Mouse (Mus musculus) intestine, embryonic 14.5 days (tissue): ENCODE measurements around the gene Slc35f3. TPM values are rescaled to one million over a fixed set of nuclear protein-coding genes. Genes with fewer than 3 reads are reported as not detected.
A peak's percentile ranks its signal among the peaks of the same experiment; 100 is the strongest.
"Not testable (repeated sequence)": the region's sequence is repeated elsewhere in the genome, so short reads cannot be mapped to it uniquely, and the experiment has no call there.

ENCODE experiments used
- ATAC-seq: fragments of 200-750 bp; cut with Nextera tagmentation; replicated peaks from 2 replicates; pipeline ENCODE4 v1.8.0; 2017; ENCODE audit warnings: low read depth, moderate number of reproducible peaks, moderate TSS enrichment, moderate library complexity; ENCODE audit not compliant: low FRiP score, low TSS enrichment
- DNase-seq: peaks from one replicate; pipeline ENCODE4 v3.0.0-alpha.2; 2018; ENCODE audit warnings: low spot score
- H3K27ac ChIP-seq: fragments of 300-500 bp; sonication (generic); 2 replicates; pipeline ENCODE4 v1.5.1; 2014; ENCODE audit warnings: low read depth, mild to moderate bottlenecking, control low read depth
- H3K27me3 ChIP-seq: fragments of 300-500 bp; sonication (generic); replicated peaks from 2 replicates; pipeline ENCODE4 v1.6.1; 2014; ENCODE audit warnings: low read length, control low read depth; ENCODE audit not compliant: control insufficient read depth, insufficient read depth
- H3K36me3 ChIP-seq: fragments of 300-500 bp; sonication (generic); 2 replicates; pipeline ENCODE4 v1.6.1; 2014; ENCODE audit warnings: low read length, control low read depth; ENCODE audit not compliant: control insufficient read depth, insufficient read depth
- H3K4me1 ChIP-seq: fragments of 300-500 bp; sonication (generic); replicated peaks from 2 replicates; pipeline ENCODE4 v1.6.1; 2014; ENCODE audit warnings: low read length, control low read depth, mixed read lengths; ENCODE audit not compliant: control insufficient read depth, insufficient read depth
- H3K4me2 ChIP-seq: fragments of 300-500 bp; sonication (generic); 2 replicates; pipeline ENCODE4 v1.6.1; 2014; ENCODE audit warnings: low read length
- H3K4me3 ChIP-seq: fragments of 300-500 bp; sonication (generic); 2 replicates; pipeline ENCODE4 v1.5.1; 2014; ENCODE audit warnings: low read depth, low read length, control low read depth, mixed read lengths
- H3K9ac ChIP-seq: fragments of 300-500 bp; sonication (generic); 2 replicates; pipeline ENCODE4 v1.6.1; 2014; ENCODE audit warnings: mild to moderate bottlenecking, low read length
- H3K9me3 ChIP-seq: fragments of 300-500 bp; sonication (generic); 2 replicates; pipeline ENCODE4 v1.6.1; 2016; ENCODE audit warnings: low read length, control low read depth; ENCODE audit not compliant: control insufficient read depth
- WGBS: fragments of 180-500 bp; shearing (Covaris S2); extraction: QIAGEN DNeasy Blood & Tissue Kit; methylation state at CpG from one replicate; pipeline ENCODE4 v1.1.7; 2014; 5-methylcytosine and 5-hydroxymethylcytosine counted together
- polyA plus RNA-seq: library from polyadenylated mRNA; unstranded; fragments of >200 nt; fragmentation: Nextera tagmentation; extraction: Ambion mirVana; gene quantifications from 2 replicates; pipeline ENCODE4 v1.2.1, GENCODE M21; 2014

Slc35f3 gene
- polyA plus RNA-seq, 1 experiment from 2014 or later: 0.30 TPM

DNA sequence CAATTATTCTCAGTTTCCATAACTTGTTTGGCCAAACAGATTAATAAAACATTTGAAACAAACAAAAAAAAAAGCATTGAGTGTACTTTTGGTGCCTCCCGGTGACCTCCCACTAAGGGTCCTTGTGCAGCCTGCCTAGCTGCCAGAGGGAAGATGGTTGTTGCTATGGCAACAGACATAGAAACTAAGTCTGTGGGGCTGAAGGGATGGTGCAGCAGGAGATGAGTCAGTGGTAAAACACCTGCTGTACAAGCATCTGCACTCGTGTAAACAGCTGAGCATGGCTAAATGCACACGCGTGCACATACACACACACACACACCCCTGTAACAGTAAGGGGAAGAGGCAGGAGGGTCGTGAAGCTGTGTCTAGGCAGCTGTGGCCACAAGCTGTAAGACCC lies 97.6 kb downstream of the Slc35f3 start:
- ATAC-seq: no peak
- Histone ChIP-seq H3K4me3 (no peak overlapping the region), H3K36me3 (no peaks in the 10 kb centered on the region), H3K4me1 (no peaks in the 10 kb centered on the region), H3K4me2 (no peak overlapping the region), H3K9me3 (no peaks in the 10 kb centered on the region), H3K9ac (no peak overlapping the region), H3K27ac (no peak overlapping the region), H3K27me3 (no peaks in the 10 kb centered on the region)
- no peak for DNase-seq
- 76% methylated on average over 5 of the region's 5 CpGs for WGBS

DNA sequence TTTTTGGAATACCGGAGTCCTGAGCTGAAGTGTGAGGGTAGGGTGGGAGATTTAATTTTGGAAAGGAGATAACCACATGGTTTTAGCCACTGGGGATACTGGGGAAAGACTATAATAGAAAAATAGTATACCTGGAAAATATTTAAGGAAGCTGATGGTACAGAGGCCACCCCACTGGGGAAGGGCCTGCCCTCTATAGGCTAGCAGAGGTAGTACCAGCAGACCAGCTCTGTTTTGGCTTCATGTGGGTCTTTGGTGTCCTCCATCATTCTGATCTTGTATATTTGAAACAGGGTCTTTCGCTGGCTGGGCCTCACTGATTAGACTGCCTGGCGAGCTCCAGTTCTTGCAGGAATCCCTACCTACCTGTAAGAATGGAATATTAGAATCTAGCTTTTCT lies 100.0 kb downstream of the Slc35f3 start:
- no peaks in the 10 kb centered on the region for H3K36me3 ChIP-seq
- 75% methylated on average over 3 of the region's 3 CpGs for WGBS
- H3K4me1 ChIP-seq: no peaks in the 10 kb centered on the region
- no peak for ATAC-seq
- H3K27ac ChIP-seq: no peak overlapping the region
- H3K4me3 ChIP-seq: no peak overlapping the region
- H3K9ac ChIP-seq: no peak overlapping the region
- no peaks in the 10 kb centered on the region for H3K27me3 ChIP-seq
- H3K4me2 ChIP-seq: no peak overlapping the region
- no peak for DNase-seq
- no peaks in the 10 kb centered on the region for H3K9me3 ChIP-seq

DNA sequence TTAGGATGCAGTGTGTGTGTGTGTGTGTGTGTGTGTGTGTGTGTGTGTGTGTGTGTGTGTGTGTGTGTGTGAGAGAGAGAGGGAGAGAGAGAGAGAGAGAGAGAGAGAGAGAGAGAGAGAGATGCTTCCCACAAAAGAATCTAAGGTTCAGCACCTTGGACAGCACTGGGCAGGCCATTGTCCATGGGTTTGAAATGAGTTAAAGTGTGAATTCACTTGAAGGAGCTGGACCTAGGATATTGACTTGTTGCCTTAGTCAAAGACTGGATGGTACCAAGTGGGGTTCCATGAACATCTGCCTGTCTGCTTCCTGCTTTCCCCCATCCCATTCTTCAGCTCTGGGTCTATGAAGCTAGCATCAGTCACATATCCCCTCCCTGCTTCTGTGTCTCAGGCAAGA lies 106.2 kb downstream of the Slc35f3 start:
- peak; percentile 63 for DNase-seq
- H3K9ac ChIP-seq: not testable (repeated sequence)

DNA sequence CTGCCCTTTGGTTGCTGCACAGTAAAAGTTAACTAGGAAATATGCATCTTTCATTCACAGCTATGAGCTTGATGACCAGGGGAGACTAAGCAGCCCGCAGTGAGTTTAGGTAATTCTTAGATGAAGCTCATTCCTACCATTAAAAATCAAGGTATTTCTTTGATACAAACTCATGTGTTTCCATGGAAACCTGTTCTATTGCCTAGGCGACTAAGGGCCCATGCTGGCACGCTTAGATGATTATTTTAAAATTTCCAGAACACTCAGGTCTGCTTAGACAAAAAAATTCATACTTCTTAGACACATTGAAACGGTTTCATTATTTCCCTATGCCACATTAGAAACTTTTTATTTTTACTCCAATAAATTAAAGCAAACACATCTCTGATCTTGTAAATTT lies 106.7 kb downstream of the Slc35f3 start:
- ATAC-seq (no peak), DNase-seq (no peak)
- Histone ChIP-seq H3K27ac (no peak overlapping the region), H3K9me3 (no peaks in the 10 kb centered on the region), H3K4me2 (no peak overlapping the region), H3K4me3 (no peak overlapping the region), H3K27me3 (no peaks in the 10 kb centered on the region), H3K4me1 (no peaks in the 10 kb centered on the region), H3K9ac (no peak overlapping the region), H3K36me3 (no peaks in the 10 kb centered on the region)
- 70% methylated on average over 4 of the region's 4 CpGs for WGBS

More for the DNA sequence above, 106.2 kb downstream of the Slc35f3 start:
- H3K4me1 ChIP-seq, H3K4me3 ChIP-seq, ATAC-seq, H3K27me3 ChIP-seq, H3K4me2 ChIP-seq, H3K27ac ChIP-seq, H3K36me3 ChIP-seq, H3K9me3 ChIP-seq: not testable (repeated sequence)

DNA sequence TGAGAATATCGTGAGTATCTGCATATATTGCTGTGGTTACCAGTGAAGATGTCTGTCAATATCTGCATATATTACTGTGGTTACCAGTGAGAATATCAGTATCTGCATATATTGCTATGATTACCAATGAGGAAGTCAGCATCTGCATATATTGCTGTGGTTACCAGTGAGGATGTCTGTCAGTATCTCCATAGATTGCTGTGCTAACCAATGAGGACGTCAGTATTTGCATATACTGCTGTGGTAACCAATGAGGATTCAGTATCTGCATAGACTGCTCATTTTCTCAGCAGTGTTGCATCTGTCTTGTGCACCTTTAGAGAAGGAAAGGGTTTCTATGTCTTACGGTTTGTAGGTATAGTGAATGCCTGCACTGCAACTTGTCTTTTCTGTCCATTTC lies 122.5 kb downstream of the Slc35f3 start:
- 83% methylated on average over 3 of the region's 3 CpGs for WGBS
- peaks cover 11% of the 10 kb centered on the region for H3K4me1 ChIP-seq
- H3K27me3 ChIP-seq: no peaks in the 10 kb centered on the region
- H3K27ac ChIP-seq: no peak overlapping the region
- no peak overlapping the region for H3K4me3 ChIP-seq
- H3K4me2 ChIP-seq: no peak overlapping the region
- peaks cover 15% of the 10 kb centered on the region for H3K36me3 ChIP-seq
- no peaks in the 10 kb centered on the region for H3K9me3 ChIP-seq
- H3K9ac ChIP-seq: no peak overlapping the region
- DNase-seq: no peak
- ATAC-seq: no peak

DNA sequence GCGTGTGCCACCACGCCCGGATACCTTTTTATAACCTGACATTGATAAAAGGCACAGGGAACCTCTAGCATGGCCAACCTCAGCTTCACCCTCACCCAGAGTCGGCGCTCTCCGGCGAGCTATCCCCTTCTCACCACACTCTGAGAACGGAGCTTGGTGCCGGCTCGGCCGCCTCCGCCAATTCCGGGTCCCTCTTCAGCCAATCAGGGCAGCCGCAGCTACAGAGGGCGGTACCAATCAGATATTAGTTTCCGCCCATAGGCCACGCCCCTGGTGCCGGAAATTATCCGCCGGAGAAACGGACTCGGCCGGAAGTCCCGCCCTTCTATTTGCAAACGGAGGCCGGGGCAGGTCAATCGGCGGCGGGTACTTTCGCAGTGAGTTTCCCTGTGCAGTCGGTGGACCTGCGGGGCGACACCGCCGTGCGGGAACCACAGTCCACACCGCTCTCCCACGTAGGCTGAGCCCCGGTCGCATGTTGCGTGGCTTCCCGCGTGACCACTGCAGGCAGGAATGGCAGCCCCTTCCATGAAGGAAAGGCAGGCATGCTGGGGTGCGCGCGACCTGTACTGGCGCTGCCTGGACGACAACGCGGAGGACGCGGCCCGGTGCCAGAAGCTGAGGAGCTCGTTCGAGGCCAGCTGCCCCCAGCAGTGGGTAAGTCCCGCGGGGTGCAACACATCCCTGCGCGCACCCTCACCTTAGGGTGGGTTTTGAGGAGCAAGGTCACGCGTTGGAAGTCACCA lies 124.0 kb downstream of the Slc35f3 start, which contains the start of gene Coa6:
Gene Coa6 (plus strand): TSS at position 342 of the 746 bp plus-strand sequence.
- Histone ChIP-seq H3K4me1 (peaks cover 11% of the 10 kb centered on the region), H3K9me3 (no peaks in the 10 kb centered on the region), H3K4me2 (peak within 1 kb of the TSS; percentile 89), H3K27ac (peak within 1 kb of the TSS; percentile 43), H3K9ac (peak within 1 kb of the TSS; percentile 76), H3K27me3 (no peaks in the 10 kb centered on the region), H3K4me3 (peak within 1 kb of the TSS; percentile 95), H3K36me3 (peaks cover 30% of the 10 kb centered on the region)
- DNase-seq (peak; percentile 99), ATAC-seq (peak; percentile 98)
- WGBS: under 1% methylated on average over 61 of the region's 61 CpGs

DNA sequence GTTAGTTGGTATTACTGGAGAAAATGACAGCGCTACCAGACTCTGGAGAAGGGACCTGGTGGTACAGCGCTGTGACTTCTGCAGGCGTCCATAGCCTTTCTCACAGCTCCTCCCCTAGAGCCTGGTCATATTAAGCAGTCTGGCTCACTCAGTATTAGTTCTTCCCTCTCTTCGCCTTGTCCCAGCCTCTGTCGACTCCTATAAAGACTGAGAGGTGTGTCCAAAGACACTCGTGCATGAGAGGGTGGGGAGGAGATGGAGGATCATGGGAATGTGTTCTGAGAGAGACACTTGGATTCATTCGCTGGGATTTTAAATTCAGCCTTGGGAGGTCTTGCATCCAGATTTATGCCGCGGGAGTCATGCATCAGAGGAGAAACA lies 124.6 kb downstream of the Slc35f3 start:
- ATAC-seq (peak; percentile 65), DNase-seq (no peak)
- Histone ChIP-seq H3K9me3 (no peaks in the 10 kb centered on the region), H3K4me2 (peak overlapping the region; percentile 89), H3K4me1 (peaks cover 11% of the 10 kb centered on the region), H3K27me3 (no peaks in the 10 kb centered on the region), H3K27ac (peak overlapping the region; percentile 43), H3K9ac (peak overlapping the region; percentile 76), H3K36me3 (peaks cover 36% of the 10 kb centered on the region), H3K4me3 (peak overlapping the region; percentile 95)
- 7% methylated on average over 9 of the region's 9 CpGs for WGBS

DNA sequence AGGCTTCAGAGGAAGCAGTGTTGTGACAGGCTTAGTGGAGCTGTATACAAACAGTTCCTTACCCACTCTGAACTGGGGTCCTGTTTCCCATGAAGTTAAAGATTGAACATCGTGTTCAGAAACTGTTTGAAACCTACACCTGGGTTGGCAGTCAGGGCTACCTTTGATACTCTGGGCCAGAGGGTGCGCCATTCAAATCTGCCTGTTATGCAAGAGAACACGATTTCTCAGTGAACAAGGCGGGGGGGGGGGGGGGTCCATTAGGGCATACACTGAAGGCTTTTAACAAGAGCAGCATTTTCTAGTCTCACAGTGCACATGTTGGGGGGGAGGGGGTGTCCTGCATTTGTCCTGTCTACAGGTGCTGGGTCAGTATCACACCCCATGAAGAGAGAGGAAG lies 125.8 kb downstream of the Slc35f3 start:
- H3K27me3 ChIP-seq: no peaks in the 10 kb centered on the region
- 94% methylated on average over 4 of the region's 4 CpGs for WGBS
- DNase-seq (no peak), ATAC-seq (no peak)
- H3K9ac ChIP-seq: no peak overlapping the region
- no peaks in the 10 kb centered on the region for H3K9me3 ChIP-seq
- H3K4me1 ChIP-seq: peaks cover 11% of the 10 kb centered on the region
- no peak overlapping the region for H3K27ac ChIP-seq
- H3K4me3 ChIP-seq: no peak overlapping the region
- H3K36me3 ChIP-seq: peaks cover 48% of the 10 kb centered on the region
- H3K4me2 ChIP-seq: no peak overlapping the region

DNA sequence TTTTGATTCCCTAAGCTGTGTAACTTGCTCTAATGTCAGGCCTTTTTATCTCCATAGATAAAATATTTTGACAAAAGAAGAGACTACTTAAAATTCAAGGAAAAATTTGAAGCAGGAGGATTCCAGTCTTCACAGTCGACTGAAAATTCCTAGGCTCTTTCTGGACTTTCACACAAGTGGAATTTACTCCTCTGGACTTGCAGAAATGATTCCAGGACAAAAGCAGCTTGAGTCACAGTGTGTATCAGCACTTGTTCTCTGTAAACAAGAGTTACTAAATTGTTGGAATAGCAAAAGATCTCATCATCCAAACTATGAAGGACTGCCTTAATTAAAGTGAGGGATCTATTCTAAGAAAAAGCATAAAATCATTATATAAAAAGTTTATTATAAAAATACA lies 126.6 kb downstream of the Slc35f3 start:
- ATAC-seq: no peak
- peaks cover 55% of the 10 kb centered on the region for H3K36me3 ChIP-seq
- 77% methylated on average over 1 of the region's 1 CpGs for WGBS

More for the DNA sequence above, 126.6 kb downstream of the Slc35f3 start:
- Histone ChIP-seq H3K27me3 (no peaks in the 10 kb centered on the region), H3K9me3 (no peaks in the 10 kb centered on the region), H3K4me3 (no peak overlapping the region), H3K4me2 (no peak overlapping the region), H3K9ac (no peak overlapping the region), H3K4me1 (peaks cover 11% of the 10 kb centered on the region), H3K27ac (no peak overlapping the region)
- DNase-seq: no peak
